Mouse (Mus musculus) thymus, adult 2 months (tissue): ENCODE data around the gene Ptpn18. TPM values are rescaled to one million over a fixed set of nuclear protein-coding genes. Genes with fewer than 3 reads are reported as not detected.

Experiments
- DNase-seq: peaks from one replicate; pipeline ENCODE4 v3.0.0; 2021
- H3K27ac ChIP-seq: fragments of 200-500 bp; 2 replicates; pipeline ENCODE4 v1.5.1; 2012; ENCODE audit warnings: low read length, control low read depth; ENCODE audit not compliant: control insufficient read depth, insufficient read depth
- H3K27me3 ChIP-seq: fragments of 200-500 bp; 2 replicates; pipeline ENCODE4 v1.6.1; 2012; ENCODE audit warnings: mild to moderate bottlenecking, low read length, moderate library complexity, mixed read lengths; ENCODE audit not compliant: control insufficient read depth, insufficient read depth
- H3K36me3 ChIP-seq: fragments of 200-500 bp; 2 replicates; pipeline ENCODE4 v1.6.1; 2012; ENCODE audit warnings: mild to moderate bottlenecking, low read length, moderate library complexity; ENCODE audit not compliant: control insufficient read depth, insufficient read depth
- H3K4me1 ChIP-seq: fragments of 200-500 bp; replicated peaks from 2 replicates; pipeline ENCODE4 v1.6.1; 2012; ENCODE audit warnings: low read length; ENCODE audit not compliant: control insufficient read depth, insufficient read depth
- H3K4me3 ChIP-seq: fragments of 200-500 bp; 2 replicates; pipeline ENCODE4 v1.5.1; 2012; ENCODE audit warnings: mild to moderate bottlenecking, low read length, control low read depth, moderate library complexity; ENCODE audit not compliant: control insufficient read depth, insufficient read depth
- CTCF ChIP-seq: fragments of 200-500 bp; IDR thresholded peaks from 2 replicates; pipeline ENCODE4 v1.5.1; 2012; ENCODE audit warnings: mild to moderate bottlenecking, control low read depth, low read length, moderate library complexity, borderline replicate concordance; ENCODE audit not compliant: control insufficient read depth, poor library complexity, insufficient read depth; ENCODE audit errors: extremely low read depth
- POLR2A ChIP-seq: fragments of 200-500 bp; IDR thresholded peaks from 2 replicates; pipeline ENCODE4 v1.6.1; 2012; ENCODE audit warnings: mild to moderate bottlenecking, low read length, control low read depth, moderate library complexity; ENCODE audit not compliant: control insufficient read depth, poor library complexity, insufficient read depth; ENCODE audit errors: extremely low read depth
- WGBS: fragments of 180-500 bp; shearing (Covaris S2); methylation state at CpG from one replicate; pipeline ENCODE4 v1.1.7; 2018; 5-methylcytosine and 5-hydroxymethylcytosine counted together
- polyA plus RNA-seq: library from polyadenylated mRNA; depleted of rRNA; stranded (reverse); fragments of >200 nt; gene quantifications from 2 replicates; pipeline ENCODE4 v1.2.3, GENCODE M21; 2012

Gene Ptpn18
- polyA plus RNA-seq, 1 experiment: 705 TPM

DNA sequence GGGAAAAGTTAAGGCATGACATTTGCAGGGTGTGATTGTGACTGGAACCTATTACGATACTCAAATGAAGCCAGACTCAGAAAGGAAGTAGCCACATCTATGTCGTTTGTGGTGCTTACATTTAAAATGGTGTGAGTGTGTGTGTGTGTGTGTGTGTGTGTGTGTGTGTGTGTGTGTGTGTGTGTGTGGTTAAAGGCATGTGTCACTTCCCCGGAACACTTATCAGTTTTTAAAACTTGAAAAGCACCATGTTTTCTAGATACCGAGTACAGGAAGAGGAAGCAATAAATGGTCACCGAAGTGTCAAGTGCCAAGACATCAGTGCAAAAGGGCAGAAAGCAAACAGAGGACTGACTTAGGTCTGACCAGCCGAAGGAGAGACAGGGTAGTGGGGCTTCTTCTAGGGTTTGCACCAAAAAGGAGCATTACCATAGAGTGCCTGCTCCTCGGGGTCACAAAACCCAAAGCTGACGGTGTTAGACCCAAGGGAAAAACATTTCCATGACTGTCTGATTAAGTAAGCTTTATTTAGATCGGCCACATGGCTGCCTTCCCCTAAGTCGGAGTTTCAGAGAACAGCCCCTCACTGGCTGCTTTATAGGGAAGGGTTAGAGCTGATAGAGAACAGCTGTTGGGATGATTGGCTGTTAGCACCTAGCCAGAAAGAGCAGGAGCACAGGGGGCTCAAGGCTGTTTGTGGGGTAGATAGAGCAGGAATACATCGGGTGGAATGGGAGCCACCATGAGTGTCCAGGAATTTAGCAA is 19.5 kb downstream of the Ptpn18 start:
- Histone ChIP-seq H3K36me3 (no peaks in the 10 kb centered on the region), H3K27me3 (no peaks in the 10 kb centered on the region), H3K4me1 (peaks cover 24% of the 10 kb centered on the region), H3K27ac (peak overlapping the region; percentile 62), H3K4me3 (no peak overlapping the region)
- WGBS: 24% methylated on average over 11 of the region's 11 CpGs
- no peak for DNase-seq
- TF ChIP-seq CTCF (no peak), POLR2A (no peak)

DNA sequence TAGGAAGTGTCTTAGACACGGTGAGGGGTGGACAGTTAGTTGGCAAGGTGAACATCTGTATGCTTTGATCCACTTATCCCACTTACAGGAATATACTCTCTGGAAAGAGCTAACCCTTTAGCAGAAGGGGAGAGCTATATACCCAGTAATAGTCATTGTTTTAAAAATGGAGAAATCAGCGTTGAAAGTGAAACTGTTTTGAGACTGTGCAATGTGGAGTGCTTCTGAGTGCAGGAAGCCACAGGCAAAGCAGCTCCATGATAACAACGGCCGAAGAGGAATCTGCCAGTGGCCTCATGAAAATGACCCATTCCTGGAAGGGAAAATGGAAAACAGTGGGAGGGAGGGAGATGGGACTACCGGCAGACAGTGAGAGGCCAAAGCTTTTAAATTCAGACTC is 21.2 kb downstream of the Ptpn18 start:
- no peak for DNase-seq
- peak overlapping the region; percentile 90; the same call in 1 of the 2 replicates for H3K27ac ChIP-seq
- H3K4me1 ChIP-seq: peaks cover 36% of the 10 kb centered on the region
- TF ChIP-seq CTCF (no peak), POLR2A (no peak)
- WGBS: 10% methylated on average over 5 of the region's 5 CpGs
- H3K4me3 ChIP-seq: no peak overlapping the region
- no peaks in the 10 kb centered on the region for H3K36me3 ChIP-seq
- no peaks in the 10 kb centered on the region for H3K27me3 ChIP-seq

DNA sequence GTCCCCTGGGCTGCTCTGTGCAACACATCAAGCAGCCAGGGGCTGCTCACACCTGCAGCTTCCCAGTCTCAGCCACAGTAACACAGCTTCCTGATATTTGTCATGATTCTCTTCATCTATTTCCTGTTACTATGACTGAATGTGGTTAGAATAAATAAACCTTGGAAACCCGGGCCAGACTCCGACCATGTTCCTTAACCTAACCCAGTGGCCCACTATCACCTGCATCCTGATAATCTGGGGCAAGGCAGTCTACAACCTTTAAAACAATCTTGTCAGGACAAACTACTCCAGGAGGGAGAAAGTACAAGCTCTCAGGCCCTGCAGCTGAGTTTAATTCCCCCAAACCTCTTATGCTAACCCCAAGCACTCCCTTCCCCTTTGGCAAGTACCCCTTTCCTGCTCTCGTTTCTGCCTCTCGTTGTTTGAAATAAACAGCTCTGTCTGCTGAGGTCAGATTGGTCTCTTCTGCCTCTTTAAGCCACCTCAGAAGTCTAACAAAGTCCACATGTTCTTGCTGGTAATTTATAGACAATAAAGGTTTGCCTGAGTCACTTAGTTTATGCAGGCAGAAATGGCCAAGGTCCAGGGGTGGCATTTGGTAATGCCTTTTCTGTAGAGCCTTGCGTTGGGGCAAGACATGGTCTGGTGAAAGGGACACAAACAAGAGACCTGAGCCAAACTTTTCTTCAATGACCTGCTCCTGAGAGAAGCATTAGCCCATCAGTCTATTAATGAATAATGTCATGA is 22.5 kb downstream of the Ptpn18 start:
- Histone ChIP-seq H3K36me3 (no peaks in the 10 kb centered on the region), H3K4me1 (peaks cover 38% of the 10 kb centered on the region), H3K27me3 (no peaks in the 10 kb centered on the region), H3K4me3 (no peak overlapping the region), H3K27ac (peak overlapping the region; percentile 90)
- TF ChIP-seq POLR2A (no peak), CTCF (no peak)
- no peak for DNase-seq
- 18% methylated on average over 5 of the region's 5 CpGs for WGBS

- WGBS: 50% methylated on average over 10 of the region's 10 CpGs
- H3K27ac ChIP-seq: peak overlapping the region; percentile 37
- no peaks in the 10 kb centered on the region for H3K36me3 ChIP-seq
- DNase-seq: no peak
- H3K4me3 ChIP-seq: no peak overlapping the region
- H3K27me3 ChIP-seq: no peaks in the 10 kb centered on the region
- TF ChIP-seq POLR2A: no peak
- TF ChIP-seq CTCF: no peak
- peaks cover 33% of the 10 kb centered on the region for H3K4me1 ChIP-seq
These were observed 24.9 kb downstream of the Ptpn18 start for GRCm38 (mm10) chr1:34484470-34484869.

GRCm38 (mm10) chr1:34485461-34486188 is 26.1 kb downstream of the Ptpn18 start:
- Histone ChIP-seq H3K36me3 (no peaks in the 10 kb centered on the region), H3K4me1 (peaks cover 29% of the 10 kb centered on the region), H3K27me3 (no peaks in the 10 kb centered on the region), H3K27ac (peak overlapping the region; percentile 77), H3K4me3 (peak overlapping the region; percentile 42)
- DNase-seq: peak; percentile 75
- TF ChIP-seq CTCF: peak; percentile 67; the same call in 1 of the 2 replicates
- no peak for TF ChIP-seq POLR2A
- 4% methylated on average over 25 of the region's 25 CpGs for WGBS

DNA sequence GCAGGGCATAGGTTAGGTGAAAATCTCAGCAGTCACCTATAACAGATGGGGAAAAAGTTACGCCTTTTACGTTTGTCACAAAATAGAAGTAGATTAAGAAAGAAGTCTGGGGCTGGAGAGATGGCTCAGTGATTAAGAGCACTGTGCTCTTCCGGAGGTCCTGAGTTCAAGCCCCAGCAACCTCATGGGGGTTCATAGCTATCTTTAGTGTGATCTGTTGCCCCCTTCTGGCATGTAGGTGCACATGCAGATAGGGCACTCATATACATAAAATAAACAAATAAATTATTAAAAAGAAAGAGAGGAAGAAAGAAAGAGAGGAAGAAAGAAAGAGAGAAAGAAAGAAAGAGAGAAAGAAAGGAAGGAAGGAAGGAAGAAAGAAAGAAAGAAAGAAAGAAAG is 27.8 kb downstream of the Ptpn18 start:
- Histone ChIP-seq H3K27me3 (no peaks in the 10 kb centered on the region), H3K4me1 (peaks cover 14% of the 10 kb centered on the region), H3K4me3 (no peak overlapping the region), H3K27ac (no peak overlapping the region), H3K36me3 (no peaks in the 10 kb centered on the region)
- no peak for TF ChIP-seq CTCF
- no peak for TF ChIP-seq POLR2A
- WGBS: 97% methylated on average over 3 of the region's 3 CpGs
- no peak for DNase-seq
